Mouse (Mus musculus) small intestine, adult 2 months (tissue): Measurements from ENCODE around the gene Arl4c. TPM values are rescaled to one million over a fixed set of nuclear protein-coding genes. Genes with fewer than 3 reads are reported as not detected.

Experiments used
- H3K27ac ChIP-seq: fragments of 200-500 bp; 2 replicates; pipeline ENCODE4 v1.5.1; 2012; ENCODE audit warnings: low read depth, low read length, control low read depth, inconsistent platforms; ENCODE audit not compliant: insufficient read depth
- H3K27me3 ChIP-seq: fragments of 200-500 bp; 2 replicates; pipeline ENCODE4 v1.6.1; 2012; ENCODE audit warnings: mild to moderate bottlenecking, moderate library complexity, low read length, inconsistent platforms; ENCODE audit not compliant: control insufficient read depth, insufficient read depth
- H3K36me3 ChIP-seq: fragments of 200-500 bp; 2 replicates; pipeline ENCODE4 v1.6.1; 2012; ENCODE audit warnings: mild to moderate bottlenecking, low read length, control low read depth, inconsistent platforms; ENCODE audit not compliant: control insufficient read depth, insufficient read depth
- H3K4me1 ChIP-seq: fragments of 200-500 bp; 2 replicates; pipeline ENCODE4 v1.6.1; 2012; ENCODE audit warnings: low read length, inconsistent platforms, mixed read lengths; ENCODE audit not compliant: control insufficient read depth, insufficient read depth, insufficient read length
- H3K4me3 ChIP-seq: fragments of 200-500 bp; 2 replicates; pipeline ENCODE4 v1.5.1; 2012; ENCODE audit warnings: low read depth, mild to moderate bottlenecking, control low read depth, inconsistent platforms, low read length, moderate library complexity
- CTCF ChIP-seq: fragments of 200-500 bp; IDR thresholded peaks from 2 replicates; pipeline ENCODE4 v1.5.1; 2012; ENCODE audit warnings: low read depth, mild to moderate bottlenecking, control low read depth, inconsistent platforms, low read length, moderate library complexity, mixed read lengths; ENCODE audit not compliant: insufficient replicate concordance, insufficient read length; ENCODE audit errors: extremely low read depth
- POLR2A ChIP-seq: fragments of 200-500 bp; IDR thresholded peaks from 2 replicates; pipeline ENCODE4 v1.6.1; 2012; ENCODE audit warnings: low read depth, mild to moderate bottlenecking, control low read depth, inconsistent platforms, low read length, moderate library complexity
- WGBS: fragments of 180-500 bp; shearing (Covaris S2); methylation state at CpG from one replicate; pipeline ENCODE4 v1.1.7; 2018; 5-methylcytosine and 5-hydroxymethylcytosine counted together
- polyA plus RNA-seq: library from polyadenylated mRNA; depleted of rRNA; stranded (reverse); fragments of >200 nt; gene quantifications from 2 replicates; pipeline ENCODE4 v1.2.3, GENCODE M21; 2012; rRNA removed

Gene Arl4c
- polyA plus RNA-seq, result 4.6 and 6.5 TPM in 2 replicates

DNA sequence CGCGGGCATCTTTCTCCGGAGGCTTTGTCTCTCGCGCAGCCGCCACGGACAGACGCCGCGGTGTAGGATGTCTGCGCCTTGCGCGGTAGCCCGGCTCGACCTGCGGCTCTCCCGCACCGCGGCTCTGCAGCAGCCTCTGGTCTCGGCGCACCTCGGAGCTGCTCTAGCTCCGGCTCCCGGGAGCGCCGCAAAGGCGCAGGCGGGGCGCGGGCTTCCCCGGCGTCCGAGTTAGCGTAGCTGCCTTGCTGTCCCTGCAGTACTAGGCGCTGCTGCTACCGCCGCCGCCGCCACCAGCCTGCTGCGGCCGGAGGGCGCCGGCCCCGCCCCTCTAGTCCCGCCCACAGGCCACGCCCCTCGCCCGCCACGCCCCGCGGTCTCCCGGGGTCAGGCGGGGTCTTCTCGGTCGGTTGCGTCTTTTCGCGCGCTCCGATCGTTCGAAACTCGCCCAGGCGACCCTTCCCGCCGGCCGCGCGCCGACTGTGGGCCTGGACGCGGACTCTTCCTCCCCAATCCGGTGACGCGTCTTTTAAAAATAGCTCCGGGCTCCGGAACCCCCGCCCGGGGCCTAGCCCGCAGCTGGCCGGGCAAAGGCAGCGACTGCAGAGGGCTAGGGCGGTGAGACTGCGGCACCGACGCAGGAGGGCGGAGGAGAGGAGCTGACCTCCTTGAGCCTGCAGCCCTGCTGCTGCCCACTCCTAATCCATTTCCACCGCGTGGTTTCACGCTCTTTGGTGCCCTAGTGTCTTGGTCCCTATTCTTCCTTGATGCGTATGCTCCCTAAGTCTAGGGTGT is at the start of gene Arl4c:
Gene Arl4c, minus strand, starts transcription at position 352 of the 792 bp plus-strand sequence.
- no peaks in the 10 kb centered on the region for H3K36me3 ChIP-seq
- H3K4me1 ChIP-seq, result peaks cover 11% of the 10 kb centered on the region
- WGBS, result 1% methylated on average over 91 of the region's 91 CpGs
- no peaks in the 10 kb centered on the region for H3K27me3 ChIP-seq
- TF ChIP-seq CTCF (no peak), POLR2A (peak; percentile 47; the same call in 1 of the 2 replicates)
- H3K27ac ChIP-seq, result peak within 1 kb of the TSS; percentile 19
- peak within 1 kb of the TSS; percentile 86 for H3K4me3 ChIP-seq

DNA sequence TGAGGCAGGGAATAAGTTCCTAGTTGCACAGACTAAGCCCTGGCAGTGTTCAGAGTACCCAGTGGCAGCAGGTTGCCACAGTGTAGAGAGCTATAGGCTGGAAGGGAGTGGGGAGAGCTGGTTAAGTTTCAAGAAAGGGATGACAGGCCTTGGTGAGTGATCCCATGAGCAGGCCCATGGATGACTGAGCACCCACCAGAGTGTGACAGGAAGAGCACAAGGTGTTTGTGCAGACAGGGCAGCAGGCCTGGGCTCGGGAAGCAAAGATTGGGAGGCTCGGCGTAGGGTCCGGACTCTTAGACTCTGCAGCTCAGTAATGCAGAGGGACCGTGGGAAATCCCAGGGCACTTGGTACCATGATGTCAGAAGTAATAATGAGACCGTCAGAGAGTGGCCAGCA is 49.3 kb upstream of the Arl4c start:
- Histone ChIP-seq H3K4me1 (no peaks in the 10 kb centered on the region), H3K4me3 (no peak overlapping the region), H3K27me3 (no peaks in the 10 kb centered on the region), H3K36me3 (no peaks in the 10 kb centered on the region), H3K27ac (no peak overlapping the region)
- 91% methylated on average over 6 of the region's 6 CpGs for WGBS
- TF ChIP-seq POLR2A (no peak), CTCF (no peak)

DNA sequence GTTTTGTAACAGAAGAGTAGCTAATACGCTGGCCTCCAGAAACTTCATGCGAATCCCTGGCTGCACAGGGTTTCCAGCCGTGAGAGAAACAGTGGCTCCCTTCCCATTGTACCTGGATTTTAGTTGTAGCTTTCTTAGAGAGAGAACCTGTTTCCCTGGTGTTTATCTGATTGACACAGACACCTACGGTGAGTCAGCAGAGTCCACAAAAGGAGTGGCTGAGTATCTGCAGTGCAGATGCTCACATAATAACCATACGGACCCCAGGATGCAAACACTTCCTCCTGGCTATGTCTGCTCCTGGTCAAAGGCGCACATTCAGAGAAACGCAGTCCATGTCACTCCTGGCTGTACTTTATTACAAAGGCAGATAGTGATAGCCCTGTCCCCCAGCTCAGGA is 48.6 kb upstream of the Arl4c start:
- H3K4me3 ChIP-seq, result peak overlapping the region; percentile 13; the same call in 1 of the 2 replicates
- TF ChIP-seq CTCF (no peak), POLR2A (no peak)
- H3K36me3 ChIP-seq, result no peaks in the 10 kb centered on the region
- no peaks in the 10 kb centered on the region for H3K27me3 ChIP-seq
- 57% methylated on average over 7 of the region's 7 CpGs for WGBS
- no peaks in the 10 kb centered on the region for H3K4me1 ChIP-seq
- H3K27ac ChIP-seq, result no peak overlapping the region

DNA sequence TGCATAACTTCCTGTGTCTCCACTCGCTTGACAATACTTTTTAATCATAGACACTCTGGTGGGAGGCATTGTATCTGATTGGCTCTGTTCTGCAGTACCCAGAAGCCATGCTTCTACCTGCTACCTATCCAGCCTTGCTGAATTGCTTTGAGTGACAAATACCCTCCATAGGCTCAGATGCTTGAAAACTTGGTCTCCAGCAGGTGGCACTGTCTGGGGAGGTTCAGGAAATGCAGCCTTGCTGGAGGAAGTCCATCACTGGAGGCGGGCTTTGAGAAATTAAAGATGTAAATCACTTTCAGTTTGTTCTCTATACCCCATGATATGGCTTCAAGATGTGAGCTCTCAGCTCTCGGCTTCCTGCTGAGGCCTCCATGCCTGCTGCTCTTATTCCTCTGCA is 48.1 kb upstream of the Arl4c start:
- Histone ChIP-seq H3K27ac (no peak overlapping the region), H3K4me1 (no peaks in the 10 kb centered on the region), H3K27me3 (no peaks in the 10 kb centered on the region), H3K4me3 (peak overlapping the region; percentile 13; the same call in 1 of the 2 replicates), H3K36me3 (no peaks in the 10 kb centered on the region)
- TF ChIP-seq POLR2A, result no peak
- TF ChIP-seq CTCF, result peak; percentile 25; the same call in 1 of the 2 replicates
- WGBS, result 93% methylated on average over 3 of the region's 3 CpGs

DNA sequence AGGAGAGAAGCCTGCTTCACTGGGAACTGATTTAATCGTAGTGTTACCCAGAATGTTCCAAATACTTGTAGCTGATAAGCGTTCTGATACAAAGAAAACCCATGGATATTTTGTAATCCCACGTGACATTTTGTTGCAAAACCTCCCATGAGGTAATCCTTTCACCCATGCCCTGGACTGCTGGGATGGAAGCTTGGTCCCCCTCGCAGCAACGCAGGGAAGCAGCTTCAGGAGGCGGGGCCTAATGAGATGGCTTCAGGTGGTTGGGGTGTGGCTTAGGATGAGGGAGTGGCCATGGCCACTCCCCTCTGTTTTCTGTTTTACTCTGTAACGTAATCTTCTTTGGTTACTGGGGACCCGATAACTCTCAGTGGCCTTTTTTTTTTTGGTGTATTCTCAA is 47.1 kb upstream of the Arl4c start:
- Histone ChIP-seq H3K27me3 (no peaks in the 10 kb centered on the region), H3K36me3 (no peaks in the 10 kb centered on the region), H3K27ac (no peak overlapping the region), H3K4me1 (no peaks in the 10 kb centered on the region), H3K4me3 (no peak overlapping the region)
- no peak for TF ChIP-seq POLR2A
- TF ChIP-seq CTCF, result no peak
- WGBS, result 80% methylated on average over 8 of the region's 8 CpGs

DNA sequence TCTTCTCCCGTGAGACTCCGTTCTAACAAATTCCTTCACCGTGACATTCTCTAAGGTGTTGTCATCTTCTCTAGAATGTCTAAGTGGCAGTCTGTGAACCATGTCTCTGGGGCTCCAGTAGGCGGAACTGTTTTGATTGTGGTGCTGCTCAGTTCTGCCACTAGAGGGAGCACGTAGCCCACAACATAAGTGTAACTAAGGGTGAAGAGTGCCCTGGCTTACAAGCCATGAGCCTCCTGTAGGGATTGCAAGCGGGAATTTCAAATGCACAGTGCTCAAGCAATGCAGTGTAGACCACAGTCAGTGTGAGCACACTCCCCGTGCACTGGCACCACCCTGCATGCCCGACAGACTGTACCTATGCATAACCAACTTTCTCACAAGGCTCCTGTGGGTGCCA is 43.2 kb upstream of the Arl4c start:
- TF ChIP-seq CTCF (peak; percentile 91; the same call in 1 of the 2 replicates), POLR2A (no peak)
- H3K4me3 ChIP-seq, result no peak overlapping the region
- 3% methylated on average over 8 of the region's 8 CpGs for WGBS
- H3K4me1 ChIP-seq, result no peaks in the 10 kb centered on the region
- no peaks in the 10 kb centered on the region for H3K36me3 ChIP-seq
- no peaks in the 10 kb centered on the region for H3K27me3 ChIP-seq
- H3K27ac ChIP-seq, result no peak overlapping the region

DNA sequence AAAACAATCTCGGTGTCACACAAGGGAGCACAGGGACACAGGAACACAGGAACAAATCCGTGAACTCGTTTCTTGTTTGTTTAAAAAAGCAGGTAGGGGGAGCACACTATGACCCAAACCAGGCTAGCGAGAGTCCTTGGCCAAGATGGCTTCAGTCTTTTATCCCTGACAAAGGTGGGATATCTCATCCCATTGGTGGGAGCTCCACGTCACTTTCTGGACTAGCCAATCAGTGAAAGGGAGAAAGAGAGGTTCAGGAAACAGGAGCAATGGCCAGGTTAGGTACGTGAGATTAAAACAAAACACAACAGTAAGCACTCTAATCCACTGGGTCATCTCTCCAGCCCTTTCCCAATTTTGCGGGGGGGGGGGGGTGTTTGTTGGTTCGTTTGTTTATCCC is 42.2 kb upstream of the Arl4c start:
- WGBS, result 77% methylated on average over 8 of the region's 8 CpGs
- H3K4me3 ChIP-seq, result no peak overlapping the region
- H3K36me3 ChIP-seq, result no peaks in the 10 kb centered on the region

More for the DNA sequence above, 42.2 kb upstream of the Arl4c start:
- no peaks in the 10 kb centered on the region for H3K4me1 ChIP-seq
- no peak overlapping the region for H3K27ac ChIP-seq
- TF ChIP-seq CTCF (no peak), POLR2A (no peak)
- no peaks in the 10 kb centered on the region for H3K27me3 ChIP-seq
